Mouse (Mus musculus) bone marrow macrophage, adult 2 months (primary cell): ENCODE data around the gene Rrp7a.

Experiments
- CTCF ChIP-seq: IDR thresholded peaks from 2 replicates; pipeline ENCODE4 v1.5.1; 2012; ENCODE audit warnings: low read depth, mild to moderate bottlenecking, low read length, moderate library complexity
- POLR2A ChIP-seq: IDR thresholded peaks from 2 replicates; pipeline ENCODE4 v1.6.1; 2012; ENCODE audit warnings: mild to moderate bottlenecking, low read depth, low read length, borderline replicate concordance

DNA sequence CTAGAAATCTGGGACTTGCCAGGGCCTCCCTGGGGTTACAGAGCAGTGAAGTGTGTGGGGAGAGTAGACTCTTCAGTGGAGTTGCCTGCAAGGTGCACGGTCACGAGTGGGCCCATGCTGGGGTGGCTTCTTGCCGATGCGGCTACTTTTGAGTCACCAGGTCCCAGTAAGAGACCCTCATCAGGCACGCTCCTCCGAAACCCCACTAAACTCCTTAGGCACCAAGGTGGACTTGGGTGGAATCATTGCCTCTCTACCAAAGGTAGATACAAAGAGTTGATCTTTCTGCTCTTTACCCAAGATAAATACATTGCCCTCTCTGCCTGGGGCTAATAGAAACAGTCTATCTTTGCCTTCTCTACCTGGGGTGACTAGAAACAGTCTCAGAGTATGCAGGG is 35.1 kb upstream of the Rrp7a start:
- no peak for TF ChIP-seq POLR2A
- TF ChIP-seq CTCF, result no peak; the same call in 1 of the 2 replicates
